Mouse (Mus musculus) heart, embryonic 16.5 days (tissue): ENCODE data around the gene Rilp. TPM values are rescaled to one million over a fixed set of nuclear protein-coding genes. Genes with fewer than 3 reads are reported as not detected.
A peak's percentile ranks its signal among the peaks of the same experiment; 100 is the strongest.
"Not testable (repeated sequence)": the region's sequence is repeated elsewhere in the genome, so short reads cannot be mapped to it uniquely, and the experiment has no call there.

Experiments used
- ATAC-seq: fragments of 200-750 bp; cut with Nextera tagmentation; replicated peaks from 2 replicates; pipeline ENCODE4 v1.8.0; 2017; ENCODE audit warnings: moderate number of reproducible peaks; ENCODE audit not compliant: insufficient read depth, low FRiP score; ENCODE audit errors: extremely low read depth
- H3K27ac ChIP-seq: fragments of 300-500 bp; sonication (generic); 2 replicates; pipeline ENCODE4 v1.5.1; 2014; ENCODE audit warnings: mild to moderate bottlenecking, low read length, control low read depth, moderate library complexity
- H3K27me3 ChIP-seq: fragments of 300-500 bp; sonication (generic); 2 replicates; pipeline ENCODE4 v1.6.1; 2014; ENCODE audit warnings: low read length, mixed read lengths; ENCODE audit not compliant: control insufficient read depth, insufficient read depth
- H3K36me3 ChIP-seq: fragments of 300-500 bp; sonication (generic); 2 replicates; pipeline ENCODE4 v1.6.1; 2014; ENCODE audit not compliant: control insufficient read depth, insufficient read depth
- H3K4me1 ChIP-seq: fragments of 300-500 bp; sonication (generic); 2 replicates; pipeline ENCODE4 v1.6.1; 2014; ENCODE audit warnings: low read length, mixed read lengths; ENCODE audit not compliant: control insufficient read depth, insufficient read depth
- H3K4me2 ChIP-seq: fragments of 300-500 bp; sonication (generic); 2 replicates; pipeline ENCODE4 v1.6.1; 2014; ENCODE audit warnings: low read depth, mild to moderate bottlenecking, control low read depth, low read length
- H3K4me3 ChIP-seq: fragments of 300-500 bp; sonication (generic); 2 replicates; pipeline ENCODE4 v1.5.1; 2014; ENCODE audit warnings: mild to moderate bottlenecking, control low read depth, low read length
- H3K9ac ChIP-seq: fragments of 300-500 bp; sonication (generic); 2 replicates; pipeline ENCODE4 v1.6.1; 2014; ENCODE audit warnings: low read length, control low read depth
- H3K9me3 ChIP-seq: fragments of 300-500 bp; sonication (generic); replicated peaks from 2 replicates; pipeline ENCODE4 v1.6.1; 2016; ENCODE audit warnings: low read length; ENCODE audit not compliant: control insufficient read depth
- WGBS: fragments of 180-500 bp; shearing (Covaris S2); extraction: QIAGEN DNeasy Blood & Tissue Kit; methylation state at CpG from one replicate; pipeline ENCODE4 v1.1.7; 2014; 5-methylcytosine and 5-hydroxymethylcytosine counted together
- polyA plus RNA-seq: library from polyadenylated mRNA; unstranded; fragments of >200 nt; fragmentation: Nextera tagmentation; extraction: Ambion mirVana; gene quantifications from 2 replicates; pipeline ENCODE4 v1.2.1, GENCODE M21; 2015

Rilp gene
- polyA plus RNA-seq, 1 experiment from 2014 or later, result 11.0 TPM

- no peak overlapping the region for H3K9ac ChIP-seq
- WGBS, result 70% methylated on average over 9 of the region's 9 CpGs
These were observed 34.8 kb downstream of the Rilp start for GRCm38 (mm10) chr11:75544713-75545112.

DNA sequence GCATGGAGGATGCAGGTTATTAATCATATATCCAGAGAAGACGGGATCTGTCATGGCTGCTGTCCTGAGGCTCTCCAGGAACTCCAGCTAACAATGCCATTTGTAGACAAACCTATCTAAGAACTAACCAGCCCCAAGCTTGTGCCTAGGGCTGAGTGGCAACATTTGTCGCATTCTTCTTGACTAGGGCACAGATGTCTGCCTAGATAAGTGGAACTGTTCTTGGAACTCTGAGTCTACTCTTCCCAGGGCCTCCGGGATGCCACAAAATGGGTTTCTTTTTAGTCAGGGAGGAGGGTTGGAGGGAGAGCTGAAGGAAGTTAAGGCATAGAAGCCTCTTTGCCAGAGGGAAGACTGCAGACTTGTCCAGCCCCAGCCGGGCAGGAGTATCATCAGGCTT is 36.2 kb downstream of the Rilp start:
- no peak overlapping the region for H3K27ac ChIP-seq
- H3K9me3 ChIP-seq, result no peaks in the 10 kb centered on the region
- H3K4me2 ChIP-seq, result no peak overlapping the region
- no peak for ATAC-seq
- no peaks in the 10 kb centered on the region for H3K36me3 ChIP-seq
- H3K4me3 ChIP-seq, result no peak overlapping the region
- no peak overlapping the region for H3K9ac ChIP-seq
- WGBS, result 66% methylated on average over 4 of the region's 4 CpGs
- no peaks in the 10 kb centered on the region for H3K27me3 ChIP-seq
- peaks cover 12% of the 10 kb centered on the region for H3K4me1 ChIP-seq

More at GRCm38 (mm10) chr11:75544713-75545112, 34.8 kb downstream of the Rilp start:
- no peak for ATAC-seq
- Histone ChIP-seq H3K4me3 (no peak overlapping the region), H3K27me3 (no peaks in the 10 kb centered on the region), H3K9me3 (no peaks in the 10 kb centered on the region), H3K4me1 (peaks cover 13% of the 10 kb centered on the region), H3K4me2 (no peak overlapping the region), H3K36me3 (no peaks in the 10 kb centered on the region), H3K27ac (no peak overlapping the region)

DNA sequence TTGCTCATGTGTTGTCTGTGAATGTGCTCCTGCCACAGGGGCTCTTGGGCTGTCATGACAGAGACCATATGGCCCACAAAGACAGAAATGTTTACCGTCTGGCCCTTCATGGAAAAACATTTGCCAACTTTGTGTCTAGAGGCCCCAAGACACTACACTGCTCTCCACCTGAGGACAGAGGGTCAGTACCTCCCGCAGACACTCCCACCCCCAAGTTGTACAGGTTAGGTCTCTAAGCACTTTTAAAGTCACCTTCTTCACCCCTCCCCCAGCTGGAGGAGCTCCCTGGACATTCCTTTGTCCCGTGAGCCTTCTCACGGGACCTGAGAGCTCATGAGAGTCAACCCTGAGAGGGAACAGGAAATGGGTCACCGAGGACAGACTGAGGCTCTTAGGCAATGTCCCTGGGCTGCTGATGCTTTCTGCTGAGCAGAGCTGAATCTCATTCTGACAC is 39.8 kb downstream of the Rilp start:
- peak overlapping the region; percentile 31; the same call in 1 of the 2 replicates for H3K9ac ChIP-seq
- no peak overlapping the region for H3K27ac ChIP-seq
- no peaks in the 10 kb centered on the region for H3K27me3 ChIP-seq
- no peak overlapping the region for H3K4me3 ChIP-seq
- ATAC-seq, result no peak; the same call in 1 of the 2 replicates
- no peak overlapping the region for H3K4me2 ChIP-seq
- peaks cover 28% of the 10 kb centered on the region for H3K4me1 ChIP-seq
- H3K36me3 ChIP-seq, result no peaks in the 10 kb centered on the region
- WGBS, result 29% methylated on average over 5 of the region's 5 CpGs
- H3K9me3 ChIP-seq, result no peaks in the 10 kb centered on the region

GRCm38 (mm10) chr11:75550200-75550946 is 40.5 kb downstream of the Rilp start:
- no peaks in the 10 kb centered on the region for H3K36me3 ChIP-seq
- WGBS, result 74% methylated on average over 12 of the region's 12 CpGs
- H3K4me2 ChIP-seq, result no peak overlapping the region
- no peak overlapping the region for H3K27ac ChIP-seq
- no peak for ATAC-seq
- H3K4me1 ChIP-seq, result peaks cover 28% of the 10 kb centered on the region
- H3K9ac ChIP-seq, result no peak overlapping the region
- no peak overlapping the region for H3K4me3 ChIP-seq
- H3K27me3 ChIP-seq, result no peaks in the 10 kb centered on the region
- H3K9me3 ChIP-seq, result no peaks in the 10 kb centered on the region

DNA sequence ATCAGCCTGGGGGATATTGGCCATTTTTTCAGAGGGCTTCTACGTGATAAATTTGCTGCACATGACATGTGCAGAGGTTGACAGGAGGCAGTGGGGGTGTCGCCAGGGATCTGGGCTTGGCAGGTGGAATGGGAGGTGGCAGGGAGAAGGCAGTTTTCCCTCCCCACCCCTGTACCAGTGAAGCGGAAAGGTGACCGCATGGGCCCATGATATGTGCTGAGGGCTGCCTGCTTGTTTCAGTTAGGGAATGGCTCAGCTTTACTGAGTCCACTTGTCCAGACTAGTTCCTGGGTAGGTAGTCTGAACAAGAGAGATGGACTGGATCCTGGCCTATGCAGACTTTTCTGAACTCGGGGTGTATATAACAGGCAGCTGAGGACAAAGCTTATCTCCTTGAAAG is 41.4 kb downstream of the Rilp start:
- 87% methylated on average over 5 of the region's 5 CpGs for WGBS
- H3K4me2 ChIP-seq, result no peak overlapping the region
- no peak overlapping the region for H3K4me3 ChIP-seq
- H3K9me3 ChIP-seq, result no peaks in the 10 kb centered on the region
- H3K4me1 ChIP-seq, result peaks cover 26% of the 10 kb centered on the region
- no peak for ATAC-seq
- H3K9ac ChIP-seq, result no peak overlapping the region
- peak overlapping the region; percentile 36; the same call in 1 of the 2 replicates for H3K27ac ChIP-seq
- no peaks in the 10 kb centered on the region for H3K27me3 ChIP-seq
- no peaks in the 10 kb centered on the region for H3K36me3 ChIP-seq

GRCm38 (mm10) chr11:75551961-75552441 is 42.1 kb downstream of the Rilp start:
- Histone ChIP-seq H3K4me2 (no peak overlapping the region), H3K9me3 (no peaks in the 10 kb centered on the region), H3K36me3 (no peaks in the 10 kb centered on the region), H3K4me3 (no peak overlapping the region), H3K9ac (peak overlapping the region; percentile 44; the same call in 1 of the 2 replicates), H3K27ac (peak overlapping the region; percentile 36; the same call in 1 of the 2 replicates), H3K4me1 (peaks cover 26% of the 10 kb centered on the region), H3K27me3 (no peaks in the 10 kb centered on the region)
- 40% methylated on average over 9 of the region's 9 CpGs for WGBS
- ATAC-seq, result peak; percentile 62

GRCm38 (mm10) chr11:75552906-75553482 is 43.1 kb downstream of the Rilp start:
- Histone ChIP-seq H3K9ac (peak overlapping the region; percentile 30; the same call in 1 of the 2 replicates), H3K4me2 (no peak overlapping the region), H3K4me1 (peaks cover 26% of the 10 kb centered on the region), H3K27me3 (no peaks in the 10 kb centered on the region), H3K9me3 (no peaks in the 10 kb centered on the region), H3K36me3 (no peaks in the 10 kb centered on the region), H3K4me3 (no peak overlapping the region), H3K27ac (no peak overlapping the region)
- WGBS, result 33% methylated on average over 7 of the region's 7 CpGs
- no peak for ATAC-seq

DNA sequence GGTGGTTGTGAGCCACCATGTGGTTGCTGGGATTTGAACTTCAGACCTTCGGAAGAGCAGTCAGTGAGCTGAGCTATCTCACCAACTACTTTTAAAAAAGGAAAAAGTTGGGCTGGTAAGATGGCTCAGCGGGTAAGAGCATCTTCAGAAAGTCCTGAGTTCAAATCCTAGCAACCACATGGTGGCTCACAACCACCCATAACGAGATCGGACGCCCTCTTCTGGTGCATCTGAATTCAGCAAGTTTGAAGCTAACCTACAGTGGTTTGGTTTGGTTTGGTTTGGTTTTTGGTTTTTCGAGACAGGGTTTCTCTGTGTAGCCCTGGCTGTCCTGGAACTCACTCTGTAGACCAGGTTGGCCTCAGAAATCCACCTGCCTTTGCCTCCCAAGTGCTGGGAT is 46.1 kb downstream of the Rilp start:
- not testable (repeated sequence) for H3K9me3 ChIP-seq, H3K27me3 ChIP-seq, H3K4me3 ChIP-seq, H3K36me3 ChIP-seq, H3K9ac ChIP-seq, H3K27ac ChIP-seq, ATAC-seq, H3K4me2 ChIP-seq
- peaks cover 16% of the 10 kb centered on the region for H3K4me1 ChIP-seq
- 90% methylated on average over 6 of the region's 6 CpGs for WGBS

GRCm38 (mm10) chr11:75557142-75557541 is 47.2 kb downstream of the Rilp start:
- Histone ChIP-seq H3K9ac (no peak overlapping the region), H3K27me3 (no peaks in the 10 kb centered on the region), H3K27ac (no peak overlapping the region), H3K9me3 (no peaks in the 10 kb centered on the region), H3K4me2 (no peak overlapping the region), H3K4me1 (peaks cover 12% of the 10 kb centered on the region), H3K36me3 (no peaks in the 10 kb centered on the region), H3K4me3 (no peak overlapping the region)
- ATAC-seq, result no peak
- WGBS, result 79% methylated on average over 6 of the region's 6 CpGs
